Mouse (Mus musculus) ZHBTc4 (cell line): Measurements from ENCODE around the gene Inpp5a.

ENCODE experiments used
- DNase-seq: peaks from one replicate; pipeline ENCODE4 v3.0.0-alpha.2; 2011; ENCODE audit warnings: low read depth, low spot score

Inpp5a gene

GRCm38 (mm10) chr7:139369501-139370088 is 19.3 kb upstream of the Inpp5a start:
- DNase-seq, result no peak

DNA sequence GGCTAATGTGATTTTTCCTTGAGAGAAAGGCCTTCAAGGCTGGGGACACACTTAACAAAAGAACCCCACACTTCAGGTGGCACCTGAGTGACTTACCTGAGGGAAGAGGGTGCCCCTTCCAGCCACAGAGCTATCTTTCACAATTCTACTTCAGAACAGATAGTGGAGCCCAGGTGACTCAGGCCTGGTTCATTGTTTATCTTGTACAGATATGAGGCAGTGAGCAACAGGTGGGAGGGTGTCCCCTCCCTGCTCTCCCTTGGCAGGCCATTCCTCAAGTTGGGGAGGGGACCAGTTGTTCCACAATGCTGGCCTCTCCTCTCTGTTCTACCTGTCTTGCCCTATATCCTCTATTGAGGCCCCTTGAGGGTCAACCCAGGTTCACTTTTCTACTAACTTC is 17.5 kb upstream of the Inpp5a start:
- no peak for DNase-seq

DNA sequence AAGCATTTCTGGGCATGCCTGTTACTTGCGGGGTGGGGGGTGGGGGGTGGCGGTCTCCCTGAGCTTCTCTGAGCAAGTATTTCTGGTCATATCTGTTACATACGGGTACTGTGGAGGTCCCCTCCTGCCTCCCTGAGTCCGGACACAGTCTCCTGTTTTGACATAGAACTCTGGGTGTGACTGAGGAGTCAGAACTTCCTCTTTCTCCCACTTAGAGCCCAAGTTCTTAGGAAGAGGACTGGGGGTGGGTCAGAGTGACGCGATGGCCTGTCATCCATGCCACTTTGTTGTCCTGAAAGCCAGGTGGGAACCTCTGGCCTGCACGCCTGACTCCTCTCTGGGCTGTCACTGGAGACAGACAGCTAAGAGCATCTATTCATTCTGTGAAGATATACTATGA is 11.5 kb upstream of the Inpp5a start:
- DNase-seq, result no peak

DNA sequence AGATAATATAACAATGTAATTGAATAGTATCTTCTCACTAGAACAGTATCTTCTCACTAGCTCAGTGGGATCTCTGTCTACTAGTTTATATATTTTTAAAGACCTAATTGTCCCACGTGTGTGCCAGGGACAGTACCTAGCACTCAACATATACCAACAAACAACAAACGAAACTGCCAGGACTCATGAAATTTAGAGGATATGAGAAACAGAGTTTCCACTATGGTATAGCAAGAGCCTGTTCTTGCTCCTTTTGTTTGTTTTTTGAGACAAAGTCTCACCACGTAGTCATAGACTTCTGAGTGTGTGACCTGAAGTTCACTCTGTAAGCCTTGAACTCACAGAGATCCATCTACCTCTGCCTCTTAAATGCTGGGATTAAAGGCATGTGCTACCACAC is 10.6 kb upstream of the Inpp5a start:
- DNase-seq, result no peak

DNA sequence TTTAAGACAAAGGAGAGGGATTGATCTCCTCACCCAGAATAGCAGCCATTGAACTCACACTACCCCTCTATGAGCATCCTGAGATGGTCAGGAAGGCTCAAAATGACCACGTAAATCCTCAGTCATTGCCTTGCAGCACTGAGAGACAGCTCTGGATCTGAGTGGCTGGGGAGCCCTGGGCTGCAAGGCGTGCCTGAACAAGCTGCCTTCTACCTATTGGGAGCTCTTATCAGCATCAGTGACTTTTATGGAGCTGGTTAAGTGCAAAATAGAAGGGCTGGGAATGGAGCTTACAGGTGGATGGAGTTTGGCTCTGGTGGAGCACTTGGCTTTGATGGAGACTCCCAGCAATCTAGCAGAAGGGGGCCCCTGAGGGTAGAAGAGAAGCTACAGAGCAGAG is 9.2 kb upstream of the Inpp5a start:
- DNase-seq, result no peak

- DNase-seq, result no peak
These were observed 8.7 kb upstream of the Inpp5a start for GRCm38 (mm10) chr7:139380225-139380624.

DNA sequence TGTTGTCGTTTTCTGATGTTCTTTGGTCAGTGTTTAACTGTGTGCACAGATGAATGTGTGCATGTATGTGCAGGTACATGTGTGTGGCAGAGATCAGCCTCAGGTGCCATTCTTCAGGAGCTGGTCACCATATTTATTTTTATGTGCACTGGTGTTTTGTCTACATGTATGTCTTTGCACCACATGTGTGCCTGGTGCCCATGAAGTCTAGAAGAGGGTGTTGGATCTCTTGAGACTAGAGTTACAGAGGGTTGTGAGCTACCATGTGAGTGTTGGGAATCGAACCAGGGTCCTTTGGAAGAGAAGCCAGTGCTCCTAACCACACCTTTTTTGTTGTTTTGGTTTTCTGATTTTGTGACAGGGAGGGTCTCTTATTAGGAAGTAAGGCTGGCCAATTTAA is 7.0 kb upstream of the Inpp5a start:
- no peak for DNase-seq

GRCm38 (mm10) chr7:139382796-139383195 is 6.1 kb upstream of the Inpp5a start:
- DNase-seq, result no peak

DNA sequence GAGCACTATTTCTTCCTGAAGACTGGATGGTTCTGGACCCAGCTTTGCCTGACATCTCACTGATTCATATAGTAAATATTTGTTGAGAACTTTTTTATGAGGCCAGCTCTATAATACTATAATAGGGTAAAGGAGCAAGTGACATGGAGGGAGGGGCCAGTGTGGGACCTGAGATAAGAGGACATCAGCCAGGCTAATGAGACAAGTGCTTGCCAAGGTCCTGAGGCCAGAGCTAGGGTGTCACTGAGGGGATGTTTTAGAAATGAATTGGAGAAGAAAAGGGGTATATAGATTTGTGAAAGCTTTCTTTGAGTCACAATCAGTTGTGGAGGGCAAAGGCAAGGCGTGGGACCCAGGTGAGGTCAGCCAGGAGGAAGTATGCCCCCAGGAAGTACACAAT is 4.4 kb upstream of the Inpp5a start:
- no peak for DNase-seq

- no peak for DNase-seq
These were observed 3.9 kb upstream of the Inpp5a start for GRCm38 (mm10) chr7:139384916-139385530.

DNA sequence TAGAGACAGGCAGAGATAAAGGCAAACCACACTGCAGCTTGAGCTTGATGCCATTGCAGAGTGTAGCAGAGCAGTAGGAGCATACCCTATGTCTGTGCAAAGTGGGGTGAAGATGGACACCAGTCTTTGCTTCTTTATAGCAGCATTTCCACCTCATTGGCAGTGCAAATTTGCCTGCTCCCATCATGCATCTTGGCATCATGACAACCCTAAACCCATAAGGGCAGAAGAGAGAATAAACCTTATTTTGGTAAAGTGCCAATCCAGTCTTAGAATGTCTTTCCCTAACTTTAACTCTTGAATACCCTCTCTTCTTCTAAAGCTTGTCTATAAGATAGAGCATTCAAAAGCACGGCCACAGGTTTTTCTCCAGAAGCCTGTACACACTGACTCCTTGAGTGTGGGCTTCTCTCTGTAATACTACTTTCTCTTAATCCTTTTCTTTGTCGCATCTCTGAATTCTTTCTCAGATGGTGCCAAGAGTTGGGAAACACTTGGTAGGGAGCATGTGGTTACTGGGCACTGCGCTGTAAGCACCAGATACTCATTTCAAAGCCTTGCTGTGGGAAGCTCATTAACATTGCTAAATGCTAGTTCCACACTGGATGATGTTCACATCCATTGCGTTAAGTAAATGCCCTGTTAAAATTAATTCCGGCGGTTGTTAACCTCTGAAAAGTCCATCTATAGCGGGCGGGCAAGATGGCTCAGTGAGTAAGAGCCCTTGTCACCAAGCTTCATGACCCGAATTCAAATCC is 1.8 kb upstream of the Inpp5a start:
- no peak for DNase-seq

GRCm38 (mm10) chr7:139387921-139388669 is 814 bp upstream of the Inpp5a start:
- DNase-seq, result peak; percentile 23

DNA sequence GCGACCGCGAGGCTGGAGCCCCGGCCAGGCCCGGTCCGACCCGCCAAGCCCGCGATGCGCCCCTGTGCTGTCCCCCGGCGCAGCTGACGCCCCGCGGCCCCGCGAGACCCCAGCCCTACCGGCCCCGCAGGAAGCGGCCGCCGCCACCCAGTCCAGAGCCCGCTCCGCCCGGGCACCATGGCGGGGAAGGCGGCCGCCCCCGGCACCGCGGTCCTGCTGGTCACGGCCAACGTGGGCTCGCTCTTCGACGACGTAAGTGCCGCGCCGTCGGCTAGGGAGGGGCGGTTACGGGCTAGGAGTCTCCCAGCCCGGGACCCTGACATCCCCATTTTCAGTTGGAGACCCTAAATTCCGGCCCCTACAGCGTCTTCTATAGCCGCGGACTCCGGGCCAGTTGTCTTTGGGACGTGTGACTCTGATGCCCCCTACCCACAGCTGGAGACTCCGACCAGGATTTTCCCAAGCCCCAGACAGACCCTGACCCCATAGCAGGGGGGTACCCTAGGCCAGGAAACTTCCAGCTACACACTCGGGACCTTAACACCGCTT is 378 bp downstream of the Inpp5a start:
- peak; percentile 40 for DNase-seq

- no peak for DNase-seq
These were observed 1.5 kb downstream of the Inpp5a start for GRCm38 (mm10) chr7:139390380-139390779.

GRCm38 (mm10) chr7:139390926-139391325 is 2.0 kb downstream of the Inpp5a start:
- no peak for DNase-seq

GRCm38 (mm10) chr7:139391691-139392090 is 2.8 kb downstream of the Inpp5a start:
- no peak for DNase-seq

DNA sequence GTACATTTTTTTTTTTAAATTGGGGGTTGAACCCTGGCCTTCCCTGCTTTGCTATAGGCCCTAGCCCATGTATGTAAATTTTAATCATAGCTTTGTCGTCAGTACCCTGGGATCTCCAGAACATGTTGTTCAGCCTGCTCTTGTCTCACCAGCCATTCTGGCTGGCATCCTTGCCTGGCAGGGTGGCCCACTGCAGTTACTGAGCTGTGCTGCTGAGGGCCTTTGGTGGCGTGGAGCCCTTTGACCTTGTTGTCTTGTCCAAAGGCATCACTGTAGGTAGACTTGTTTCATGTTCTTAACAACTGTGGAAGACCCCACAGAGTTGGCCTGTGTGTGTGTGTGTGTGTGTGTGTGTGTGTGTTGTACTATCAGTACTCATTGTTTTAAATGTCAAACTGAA is 3.2 kb downstream of the Inpp5a start:
- DNase-seq, result no peak

- no peak for DNase-seq
These were observed 3.9 kb downstream of the Inpp5a start for GRCm38 (mm10) chr7:139392691-139393235.

DNA sequence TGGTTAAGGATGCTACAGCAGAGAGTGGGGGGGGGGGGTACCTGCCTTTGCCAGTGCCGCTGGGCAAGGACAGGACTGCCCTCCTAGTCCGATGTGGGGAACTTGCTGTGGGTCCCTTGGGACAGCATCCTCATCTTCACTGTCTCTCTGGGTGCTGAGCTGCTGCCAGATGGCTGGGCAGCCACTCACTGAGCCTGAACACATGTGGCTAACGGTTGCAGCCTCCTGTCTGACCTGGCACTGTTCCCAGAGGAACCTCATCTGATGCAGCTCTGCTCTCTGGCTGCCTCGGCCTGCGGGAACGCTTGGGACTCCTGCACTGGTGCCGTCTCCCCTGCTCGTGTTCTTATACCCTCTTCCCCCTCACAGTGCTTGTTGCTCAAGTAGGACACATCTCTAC is 8.6 kb downstream of the Inpp5a start:
- DNase-seq, result no peak

DNA sequence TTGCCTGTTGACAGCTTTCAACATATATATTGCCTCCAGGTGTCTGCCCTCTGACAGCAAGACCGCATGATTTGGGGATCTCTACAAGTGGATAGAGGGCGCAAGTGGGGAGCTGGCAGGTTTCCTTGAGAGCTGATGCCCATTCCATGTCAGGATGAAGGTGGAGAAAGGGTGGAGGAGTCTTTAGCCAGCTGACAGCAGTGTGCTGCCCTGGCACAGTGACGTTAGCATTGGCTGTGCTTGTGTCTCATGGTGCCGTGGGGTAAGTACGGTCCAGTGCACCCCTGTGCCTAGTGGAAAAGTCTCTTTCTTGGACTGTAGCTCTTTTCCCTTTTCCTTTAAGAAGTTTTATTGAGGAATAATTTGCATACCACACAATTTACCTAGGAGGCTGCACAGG is 9.2 kb downstream of the Inpp5a start:
- no peak for DNase-seq

GRCm38 (mm10) chr7:139398530-139399021 is 9.7 kb downstream of the Inpp5a start:
- DNase-seq, result peak; percentile 18

DNA sequence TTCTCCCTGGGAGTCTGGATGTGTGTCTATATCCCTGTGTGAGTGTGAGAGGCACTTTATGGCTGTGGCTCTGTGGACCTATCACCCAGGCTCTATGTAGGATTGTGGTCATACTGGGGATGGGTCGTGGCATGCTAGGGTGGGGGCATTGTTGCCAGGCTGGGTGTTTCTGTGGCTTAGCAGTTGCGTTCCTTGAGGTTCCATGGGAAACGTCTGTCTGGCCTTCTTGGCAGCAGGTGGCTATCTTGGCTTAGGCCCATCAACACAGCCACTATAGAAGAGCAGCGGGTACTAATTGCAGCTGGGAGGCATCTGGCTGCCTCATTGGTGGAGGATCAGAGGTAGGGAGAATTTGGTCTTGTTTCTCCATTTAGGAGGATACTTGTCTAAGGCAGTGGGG is 10.7 kb downstream of the Inpp5a start:
- no peak for DNase-seq
